Mouse (Mus musculus) small intestine, adult 2 months (tissue): ENCODE data around the gene 1700007K13Rik.

Source experiments
- CTCF ChIP-seq: fragments of 200-500 bp; IDR thresholded peaks from 2 replicates; pipeline ENCODE4 v1.5.1; 2012; ENCODE audit warnings: low read depth, mild to moderate bottlenecking, control low read depth, inconsistent platforms, low read length, moderate library complexity, mixed read lengths; ENCODE audit not compliant: insufficient replicate concordance, insufficient read length; ENCODE audit errors: extremely low read depth
- POLR2A ChIP-seq: fragments of 200-500 bp; IDR thresholded peaks from 2 replicates; pipeline ENCODE4 v1.6.1; 2012; ENCODE audit warnings: low read depth, mild to moderate bottlenecking, control low read depth, inconsistent platforms, low read length, moderate library complexity

DNA sequence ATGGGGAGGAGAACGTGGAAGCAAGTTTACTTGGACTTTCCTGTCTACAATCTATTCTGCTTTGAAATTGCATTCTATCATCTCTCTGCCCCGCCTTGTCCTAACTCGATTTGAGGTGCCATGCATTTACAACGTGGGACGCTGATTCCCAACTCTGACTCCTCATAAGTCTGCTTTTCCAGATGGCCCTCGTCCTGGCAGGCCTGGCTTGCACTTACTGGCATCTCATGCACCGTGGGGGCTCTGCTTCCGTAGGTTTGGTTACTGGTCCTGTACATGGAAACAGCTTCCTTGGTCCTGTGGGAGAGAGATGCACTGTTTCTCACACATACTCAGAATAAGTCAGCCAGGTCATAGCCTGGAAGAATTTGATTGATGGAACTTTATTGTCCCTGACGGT lies 1.2 kb downstream of the 1700007K13Rik start:
- TF ChIP-seq CTCF (no peak), POLR2A (no peak)
